Mouse (Mus musculus) hematopoietic stem cell, adult 5-6 weeks (primary cell): ENCODE measurements at regions not wholly inside any gene's neighbourhood (a gene's known extent, or its start where the extent isn't known, plus 50 kb on each side); places are given as distances from the start of the nearest gene placed in this dataset.

Experiments
- ATAC-seq, 2 experiments: fragments of 125-278 bp in 1 of 2; replicated peaks in 1 of 2; 2 replicates each; pipeline ENCODE4 v1.8.0; 2016 to 2017; ENCODE audit warnings: inconsistent platforms in 2 of 2, mild to moderate bottlenecking in 2 of 2, moderate number of reproducible peaks in 2 of 2, low read depth in 1 of 2, moderate TSS enrichment in 1 of 2; ENCODE audit not compliant: low FRiP score in 2 of 2, poor library complexity in 2 of 2, severe bottlenecking in 2 of 2, insufficient read depth in 1 of 2, low TSS enrichment in 1 of 2

GRCm38 (mm10) chr14:54110971-54111370 is 142.9 kb downstream of the Dad1 start:
- ATAC-seq, result peak; percentile 65 to 69

- no peak for ATAC-seq
Observed at GRCm38 (mm10) chr14:54109129-54109528, 144.8 kb downstream of the Dad1 start.

- ATAC-seq, result peak; percentile 69 to 75
Observed at GRCm38 (mm10) chr14:54108311-54109074, 145.4 kb downstream of the Dad1 start.

GRCm38 (mm10) chr14:54107204-54107796 is 146.6 kb downstream of the Dad1 start:
- no peak for ATAC-seq

- no peak for ATAC-seq
Observed at GRCm38 (mm10) chr14:54104243-54104642, 149.7 kb downstream of the Dad1 start.

GRCm38 (mm10) chr14:54103541-54103940 is 150.4 kb downstream of the Dad1 start:
- no peak for ATAC-seq

GRCm38 (mm10) chr14:54103115-54103514 is 150.8 kb downstream of the Dad1 start:
- ATAC-seq, result no peak

- no peak for ATAC-seq
Observed at GRCm38 (mm10) chr14:54101775-54102174, 152.1 kb downstream of the Dad1 start.

- ATAC-seq, result no peak
Observed at GRCm38 (mm10) chr14:54099360-54099759, 154.5 kb downstream of the Dad1 start.

- ATAC-seq, result no peak
Observed at GRCm38 (mm10) chr14:54098122-54098775, 155.7 kb downstream of the Dad1 start.

- no peak for ATAC-seq
Observed at GRCm38 (mm10) chr14:54097026-54097425, 156.9 kb downstream of the Dad1 start.

GRCm38 (mm10) chr14:54092444-54092843 is 161.5 kb downstream of the Dad1 start:
- no peak for ATAC-seq

- no peak for ATAC-seq
Observed at GRCm38 (mm10) chr14:54086660-54087059, 167.2 kb downstream of the Dad1 start.

- no peak for ATAC-seq
Observed at GRCm38 (mm10) chr14:54074659-54075058, 179.2 kb downstream of the Dad1 start.

GRCm38 (mm10) chr14:54072283-54072912 is 181.5 kb downstream of the Dad1 start:
- ATAC-seq, result no peak

- ATAC-seq, result no peak
Observed at GRCm38 (mm10) chr14:54070240-54070639, 183.7 kb downstream of the Dad1 start.

- ATAC-seq, result no peak
Observed at GRCm38 (mm10) chr14:54068684-54069083, 185.2 kb downstream of the Dad1 start.

- no peak for ATAC-seq
Observed at GRCm38 (mm10) chr14:54065466-54065865, 188.4 kb downstream of the Dad1 start.
